Comparison of ENCODE assay signal across 7 mouse cellular contexts in genomic region chr9:95954226-95954584, GRCm38 (mm10). TPM values are rescaled to one million over a fixed set of nuclear protein-coding genes. Genes with fewer than 3 reads are reported as not detected.
DNase-seq lines count a peak whose midpoint lies in the region; ATAC-seq and TF ChIP-seq lines count a peak whose summit lies in the region.

No protein-coding gene starts in this region.

- peak overlapping the region; percentile 100 for H3K4me3 ChIP-seq in kidney, postnatal 0 days (replicated peaks; ENCODE audit: low read depth, low read length)
- peak overlapping the region; percentile 98 for H3K4me3 ChIP-seq in G1E (ENCODE audit: low read depth, low read length)
- peak overlapping the region; percentile 81 for H3K4me3 ChIP-seq in intestine, embryonic 15.5 days (replicated peaks)
- H3K4me3 ChIP-seq in midbrain, embryonic 13.5 days (replicated peaks), result peak overlapping the region; percentile 80

- DNase-seq in kidney, postnatal 0 days (ENCODE audit: low spot score), result peak; percentile 65
- DNase-seq in kidney, adult 18-20 months, result no peak
- DNase-seq in G1E (ENCODE audit: low spot score), result no peak
- DNase-seq in embryo, embryonic 11.5 days (ENCODE audit: low read depth, low spot score), result peak; percentile 39
- DNase-seq in left cerebral cortex, adult 8-10 months (ENCODE audit: low spot score in 2 of 2), result no peak

- H3K4me2 ChIP-seq in kidney, postnatal 0 days (ENCODE audit: low read length), result peak overlapping the region; percentile 71
- H3K4me2 ChIP-seq in intestine, embryonic 15.5 days (replicated peaks), result peak overlapping the region; percentile 65
- peak overlapping the region; percentile 79 for H3K4me2 ChIP-seq in midbrain, embryonic 13.5 days (replicated peaks)

- ATAC-seq in kidney, postnatal 0 days (replicated peaks; ENCODE audit: low FRiP score, low read depth), result peak; percentile 34; the same call in 1 of the 2 replicates
- ATAC-seq in G1E (ENCODE audit: extremely low read depth, insufficient number of reproducible peaks, low FRiP score, poor library complexity, severe bottlenecking), result no peak
- peak; percentile 58 for ATAC-seq in intestine, embryonic 15.5 days
- ATAC-seq in midbrain, embryonic 13.5 days, result peak; percentile 88

- peak overlapping the region; percentile 99 for H3K9ac ChIP-seq in kidney, postnatal 0 days (ENCODE audit: low read depth, low read length)
- peak overlapping the region; percentile 98 for H3K9ac ChIP-seq in intestine, embryonic 15.5 days
- peak overlapping the region; percentile 91 for H3K9ac ChIP-seq in midbrain, embryonic 13.5 days (replicated peaks)

- TF ChIP-seq CTCF in kidney, postnatal 0 days (IDR thresholded peaks at IDR 0.05; ENCODE audit: low read depth), result no peak
- TF ChIP-seq CTCF in G1E (IDR thresholded peaks at IDR 0.05; ENCODE audit: low read depth, low read length), result no peak

- H3K36me3 ChIP-seq in kidney, postnatal 0 days (ENCODE audit: insufficient read depth, low read length), result no peaks in the 10 kb centered on the region
- H3K36me3 ChIP-seq in G1E (replicated peaks), result peaks cover 39% of the 10 kb centered on the region
- H3K36me3 ChIP-seq in intestine, embryonic 15.5 days, result no peaks in the 10 kb centered on the region
- H3K36me3 ChIP-seq in midbrain, embryonic 13.5 days, result peaks cover 11% of the 10 kb centered on the region

- peak overlapping the region; percentile 96 for H3K27ac ChIP-seq in kidney, postnatal 0 days
- H3K27ac ChIP-seq in intestine, embryonic 15.5 days, result peak overlapping the region; percentile 86
- H3K27ac ChIP-seq in midbrain, embryonic 13.5 days, result peak overlapping the region; percentile 82

- H3K4me1 ChIP-seq in kidney, postnatal 0 days (replicated peaks; ENCODE audit: insufficient read depth, low read length), result no peaks in the 10 kb centered on the region
- peaks cover 33% of the 10 kb centered on the region for H3K4me1 ChIP-seq in G1E (ENCODE audit: insufficient read depth, low read depth, low read length)
- 0 out of 2 replicates have a peak, but pooled peaks cover 7% of the 10 kb centered on the region for H3K4me1 ChIP-seq in intestine, embryonic 15.5 days (replicated peaks)
- peaks cover 8% of the 10 kb centered on the region for H3K4me1 ChIP-seq in midbrain, embryonic 13.5 days (replicated peaks)

- H3K9me3 ChIP-seq in kidney, postnatal 0 days (replicated peaks; ENCODE audit: low read length), result no peaks in the 10 kb centered on the region
- no peaks in the 10 kb centered on the region for H3K9me3 ChIP-seq in G1E (replicated peaks)
- no peaks in the 10 kb centered on the region for H3K9me3 ChIP-seq in intestine, embryonic 15.5 days
- H3K9me3 ChIP-seq in midbrain, embryonic 13.5 days, result no peaks in the 10 kb centered on the region

- 1% methylated on average over 7 of the region's 7 CpGs for WGBS in kidney, postnatal 0 days
- under 1% methylated on average over 7 of the region's 7 CpGs for WGBS in intestine, embryonic 15.5 days
- WGBS in midbrain, embryonic 13.5 days, result under 1% methylated on average over 7 of the region's 7 CpGs

- no peaks in the 10 kb centered on the region for H3K27me3 ChIP-seq in kidney, postnatal 0 days (ENCODE audit: insufficient read depth, low read length)
- no peaks in the 10 kb centered on the region for H3K27me3 ChIP-seq in G1E (ENCODE audit: insufficient read depth, low read length)
- no peaks in the 10 kb centered on the region for H3K27me3 ChIP-seq in intestine, embryonic 15.5 days (replicated peaks)
- H3K27me3 ChIP-seq in midbrain, embryonic 13.5 days, result no peaks in the 10 kb centered on the region

RNA-seq across cellular contexts. Expression of gene Xrn1, which starts 0.4 kb away (rescaled TPM):
- polyA plus RNA-seq in kidney, postnatal 0 days (2015; fragmentation: Nextera tagmentation; extraction: Ambion mirVana), result 9.9 and 11.3 TPM in 2 replicates
- total RNA-seq in G1E (2014; fragmentation: Nextera tagmentation) (57.9 and 64.9 TPM in 2 replicates), G1E (2017) (22.1 and 32.0 TPM in 2 replicates)
- 3.1 and 4.3 TPM in 2 replicates for polyA plus RNA-seq in G1E (2012)
- 14.5 and 14.9 TPM in 2 replicates for polyA plus RNA-seq in intestine, embryonic 15.5 days (2015; fragmentation: Nextera tagmentation; extraction: Ambion mirVana)
- 20.1 and 21.4 TPM in 2 replicates for polyA plus RNA-seq in midbrain, embryonic 13.5 days (2015; fragmentation: Nextera tagmentation; extraction: Ambion mirVana)
- 10 to 100 TPM; 24.3 to 29.1 (median 26.8) TPM for total RNA-seq in left cerebral cortex, adult 8-10 months (2022)

Comparison
In these comparisons a context has a peak if more than half of its experiments do, and no peak if none do; other contexts are left out.
1. DNase-seq: peak in kidney, postnatal 0 days (single experiment) and embryo, embryonic 11.5 days (single experiment); none in kidney, adult 18-20 months (single experiment), G1E (single experiment) and left cerebral cortex, adult 8-10 months (0 of 2).
2. Peak in every context shown above with its lines, with median percentiles within 50 percentile points of each other: H3K27ac ChIP-seq, H3K4me2 ChIP-seq, H3K4me3 ChIP-seq and H3K9ac ChIP-seq.